Mouse (Mus musculus) forebrain, postnatal 0 days (tissue): ENCODE data around the gene Fbxo44. TPM values are rescaled to one million over a fixed set of nuclear protein-coding genes. Genes with fewer than 3 reads are reported as not detected.

Experiments
- ATAC-seq: fragments of 200-750 bp; cut with Nextera tagmentation; 2 replicates; pipeline ENCODE4 v1.8.0; 2017; ENCODE audit warnings: mild to moderate bottlenecking, moderate library complexity
- DNase-seq: peaks from one replicate; pipeline ENCODE4 v3.0.0-alpha.2; 2015
- H3K27ac ChIP-seq: fragments of 300-500 bp; sonication (generic); 2 replicates; pipeline ENCODE4 v1.5.1; 2014; ENCODE audit warnings: low read depth, mild to moderate bottlenecking, antibody characterized with exemption, low read length, moderate library complexity, mixed read lengths
- H3K27me3 ChIP-seq: fragments of 300-500 bp; sonication (generic); 2 replicates; pipeline ENCODE4 v1.6.1; 2014; ENCODE audit warnings: mild to moderate bottlenecking, low read length, mixed read lengths; ENCODE audit not compliant: insufficient read depth
- H3K36me3 ChIP-seq: fragments of 300-500 bp; sonication (generic); 2 replicates; pipeline ENCODE4 v1.6.1; 2014; ENCODE audit warnings: mild to moderate bottlenecking, moderate library complexity; ENCODE audit not compliant: insufficient read depth
- H3K4me1 ChIP-seq: fragments of 300-500 bp; sonication (generic); 2 replicates; pipeline ENCODE4 v1.6.1; 2014; ENCODE audit warnings: antibody characterized with exemption; ENCODE audit not compliant: insufficient read depth
- H3K4me2 ChIP-seq: fragments of 300-500 bp; sonication (generic); 2 replicates; pipeline ENCODE4 v1.6.1; 2014; ENCODE audit warnings: low read depth, mild to moderate bottlenecking, moderate library complexity
- H3K4me3 ChIP-seq: fragments of 300-500 bp; sonication (generic); 2 replicates; pipeline ENCODE4 v1.5.1; 2014; ENCODE audit warnings: low read depth, low read length, mixed read lengths
- H3K9ac ChIP-seq: fragments of 300-500 bp; sonication (generic); 2 replicates; pipeline ENCODE4 v1.6.1; 2014; ENCODE audit warnings: mild to moderate bottlenecking
- H3K9me3 ChIP-seq: fragments of 300-500 bp; sonication (generic); 2 replicates; pipeline ENCODE4 v1.6.1; 2016; ENCODE audit warnings: low read length
- CTCF ChIP-seq: sonication (generic); IDR thresholded peaks from 2 replicates; pipeline ENCODE4 v1.5.1; 2016; ENCODE audit warnings: antibody characterized with exemption, control low read depth, low read depth
- WGBS: fragments of 180-500 bp; shearing (Covaris S2); extraction: QIAGEN DNeasy Blood & Tissue Kit; methylation state at CpG from one replicate; pipeline ENCODE4 v1.1.7; 2014; 5-methylcytosine and 5-hydroxymethylcytosine counted together
- polyA plus RNA-seq: library from polyadenylated mRNA; unstranded; fragments of >200 nt; fragmentation: Nextera tagmentation; extraction: Ambion mirVana; gene quantifications from 2 replicates; pipeline ENCODE4 v1.2.1, GENCODE M21; 2015
- total RNA-seq: library from RNA; depleted of rRNA; stranded (reverse); fragments of >200 nt; gene quantifications from 2 replicates; pipeline ENCODE4 v1.2.3, GENCODE M21; 2014

Fbxo44 gene
- total and polyA plus RNA-seq, 2 experiments from 2014 or later = 81.4 to 132 TPM

DNA sequence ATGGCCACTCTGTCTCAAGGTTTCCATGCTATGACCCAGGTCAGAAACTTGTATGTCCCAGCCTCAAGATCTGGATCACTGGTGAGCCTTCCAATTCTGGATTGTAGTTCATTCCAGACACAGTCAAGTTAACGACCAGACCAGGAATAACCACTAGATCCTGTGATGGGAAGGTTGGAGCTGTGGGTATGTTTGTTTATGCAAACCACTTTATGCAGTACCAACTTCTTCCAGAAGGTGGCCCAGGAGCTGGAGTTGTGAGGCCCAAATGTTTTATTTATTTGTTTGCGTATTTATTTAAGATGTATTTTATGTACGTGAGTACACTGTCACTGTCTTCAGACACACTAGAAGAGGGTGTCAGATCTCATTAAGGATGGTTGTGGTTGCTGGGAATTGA is 5.3 kb downstream of the Fbxo44 start:
- Histone ChIP-seq H3K4me3 (no peak overlapping the region), H3K27me3 (no peaks in the 10 kb centered on the region), H3K36me3 (peaks cover 46% of the 10 kb centered on the region), H3K4me2 (no peak overlapping the region), H3K4me1 (peaks cover 13% of the 10 kb centered on the region), H3K27ac (no peak overlapping the region), H3K9ac (no peak overlapping the region), H3K9me3 (no peaks in the 10 kb centered on the region)
- 44% methylated on average over 3 of the region's 3 CpGs for WGBS
- DNase-seq (peak; percentile 80), ATAC-seq (no peak)
- TF ChIP-seq CTCF = peak; percentile 74

GRCm38 (mm10) chr4:148154006-148154405 is 6.3 kb downstream of the Fbxo44 start:
- ATAC-seq = no peak
- H3K4me2 ChIP-seq = no peak overlapping the region
- no peak overlapping the region for H3K27ac ChIP-seq
- H3K4me3 ChIP-seq = no peak overlapping the region
- H3K9me3 ChIP-seq = no peaks in the 10 kb centered on the region
- no peaks in the 10 kb centered on the region for H3K27me3 ChIP-seq
- no peak for DNase-seq
- no peak for TF ChIP-seq CTCF
- peaks cover 13% of the 10 kb centered on the region for H3K4me1 ChIP-seq
- peaks cover 46% of the 10 kb centered on the region for H3K36me3 ChIP-seq
- H3K9ac ChIP-seq = no peak overlapping the region
- WGBS = 94% methylated on average over 4 of the region's 4 CpGs

GRCm38 (mm10) chr4:148152547-148152946 is 7.7 kb downstream of the Fbxo44 start:
- H3K9me3 ChIP-seq = no peaks in the 10 kb centered on the region
- no peaks in the 10 kb centered on the region for H3K27me3 ChIP-seq
- H3K4me1 ChIP-seq = 0 out of 2 replicates have a peak, but pooled peaks cover 4% of the 10 kb centered on the region
- no peak for ATAC-seq
- 82% methylated on average over 5 of the region's 5 CpGs for WGBS
- no peak for TF ChIP-seq CTCF
- no peak overlapping the region for H3K9ac ChIP-seq
- H3K4me3 ChIP-seq = no peak overlapping the region
- H3K36me3 ChIP-seq = peaks cover 45% of the 10 kb centered on the region
- DNase-seq = no peak
- no peak overlapping the region for H3K4me2 ChIP-seq
- peak overlapping the region; percentile 92 for H3K27ac ChIP-seq

GRCm38 (mm10) chr4:148151267-148152168 is 8.8 kb downstream of the Fbxo44 start, which contains the start of gene Fbxo6:
TSS of gene Fbxo6 (minus strand) at chr4:148152140.
- H3K4me1 ChIP-seq = no peaks in the 10 kb centered on the region
- ATAC-seq = peak; percentile 95
- H3K27ac ChIP-seq = peak within 1 kb of the TSS; percentile 92
- WGBS = under 1% methylated on average over 63 of the region's 67 CpGs
- H3K27me3 ChIP-seq = no peaks in the 10 kb centered on the region
- peak within 1 kb of the TSS; percentile 54 for H3K4me3 ChIP-seq
- peak within 1 kb of the TSS; percentile 99 for H3K4me2 ChIP-seq
- H3K9ac ChIP-seq = peak within 1 kb of the TSS; percentile 73
- H3K36me3 ChIP-seq = peaks cover 46% of the 10 kb centered on the region
- peak; percentile 79 for TF ChIP-seq CTCF
- no peaks in the 10 kb centered on the region for H3K9me3 ChIP-seq
- peak; percentile 93 for DNase-seq

GRCm38 (mm10) chr4:148150953-148151266 is 9.4 kb downstream of the Fbxo44 start:
- Histone ChIP-seq H3K4me1 (no peaks in the 10 kb centered on the region), H3K4me2 (peak overlapping the region; percentile 99), H3K4me3 (peak overlapping the region; percentile 54), H3K9me3 (no peaks in the 10 kb centered on the region), H3K36me3 (peaks cover 46% of the 10 kb centered on the region), H3K27me3 (no peaks in the 10 kb centered on the region), H3K9ac (peak overlapping the region; percentile 73; the same call in 1 of the 2 replicates), H3K27ac (no peak overlapping the region)
- ATAC-seq (no peak), DNase-seq (no peak)
- no peak for TF ChIP-seq CTCF
- WGBS = 34% methylated on average over 3 of the region's 3 CpGs

DNA sequence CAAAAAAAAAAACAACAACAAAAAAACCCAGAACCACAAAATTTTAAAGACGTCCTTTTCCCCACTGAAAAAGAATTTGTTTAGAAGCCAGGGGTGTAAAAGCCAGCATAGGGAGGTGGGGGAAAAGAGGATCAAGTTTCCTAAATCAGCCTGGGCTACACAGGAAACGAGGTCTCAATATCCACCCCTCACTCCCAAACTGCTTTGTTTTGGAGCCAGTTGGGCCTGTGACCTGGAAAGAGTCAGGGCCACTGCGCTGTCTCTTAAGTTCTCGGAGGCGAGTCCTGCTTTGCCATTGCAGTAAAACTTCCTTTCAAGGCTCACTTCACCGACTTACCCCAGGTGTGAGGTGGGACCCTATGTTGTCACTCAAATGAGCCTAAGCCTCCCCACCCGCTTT is 10.0 kb downstream of the Fbxo44 start:
- H3K9me3 ChIP-seq = no peaks in the 10 kb centered on the region
- H3K4me3 ChIP-seq = no peak overlapping the region
- no peak for TF ChIP-seq CTCF
- no peak overlapping the region for H3K27ac ChIP-seq
- ATAC-seq (no peak), DNase-seq (no peak)
- peaks cover 46% of the 10 kb centered on the region for H3K36me3 ChIP-seq
- H3K4me1 ChIP-seq = no peaks in the 10 kb centered on the region
- no peaks in the 10 kb centered on the region for H3K27me3 ChIP-seq
- no peak overlapping the region for H3K4me2 ChIP-seq
- 66% methylated on average over 7 of the region's 7 CpGs for WGBS
- no peak overlapping the region for H3K9ac ChIP-seq

GRCm38 (mm10) chr4:148149540-148149939 is 10.7 kb downstream of the Fbxo44 start:
- H3K27ac ChIP-seq = no peak overlapping the region
- no peaks in the 10 kb centered on the region for H3K4me1 ChIP-seq
- H3K4me2 ChIP-seq = no peak overlapping the region
- no peak overlapping the region for H3K4me3 ChIP-seq
- H3K27me3 ChIP-seq = no peaks in the 10 kb centered on the region
- H3K9ac ChIP-seq = no peak overlapping the region
- DNase-seq (no peak), ATAC-seq (no peak)
- TF ChIP-seq CTCF = no peak
- 81% methylated on average over 12 of the region's 12 CpGs for WGBS
- no peaks in the 10 kb centered on the region for H3K9me3 ChIP-seq
- peaks cover 51% of the 10 kb centered on the region for H3K36me3 ChIP-seq
